Comparison of ENCODE assay signal across 11 mouse cellular contexts in genomic region chr11:22007088-22007780, GRCm38 (mm10). TPM values are rescaled to one million over a fixed set of nuclear protein-coding genes. Genes with fewer than 3 reads are reported as not detected.
DNase-seq lines count a peak whose midpoint lies in the region; ATAC-seq lines count a peak whose summit lies in the region.
"Had no signal": no experiment of that assay in that cellular context is flagged by ENCODE, and none has a peak within 500 bp of the region (broad histone marks: within the 10 kb centered on the region; RNA-seq: fewer than 3 reads in every experiment).

No protein-coding gene starts in this region.

- no peaks in the 10 kb centered on the region for H3K36me3 ChIP-seq in kidney, embryonic 15.5 days
- H3K36me3 ChIP-seq in embryonic facial prominence, embryonic 11.5 days (replicated peaks; ENCODE audit: control insufficient read depth, insufficient read depth, low read depth, low read length): no peaks in the 10 kb centered on the region
- no peaks in the 10 kb centered on the region for H3K36me3 ChIP-seq in limb, embryonic 10.5 days
- no peaks in the 10 kb centered on the region for H3K36me3 ChIP-seq in intestine, embryonic 16.5 days (ENCODE audit: control insufficient read depth, insufficient read depth, low read length)
- H3K36me3 ChIP-seq: neural tube, embryonic 13.5 days had no signal

- no peak overlapping the region for H3K27ac ChIP-seq in kidney, embryonic 15.5 days
- H3K27ac ChIP-seq in embryonic facial prominence, embryonic 11.5 days (replicated peaks; ENCODE audit: low read depth, low read length): no peak overlapping the region
- H3K27ac ChIP-seq in limb, embryonic 10.5 days: no peak overlapping the region
- H3K27ac ChIP-seq in intestine, embryonic 16.5 days (ENCODE audit: low read length): no peak overlapping the region
- H3K27ac ChIP-seq: neural tube, embryonic 13.5 days had no signal

- ATAC-seq in kidney, embryonic 15.5 days (replicated peaks; ENCODE audit: low FRiP score): 0 out of 2 replicates have a peak, but pooled peaks have one; percentile 10
- no peak for ATAC-seq in embryonic facial prominence, embryonic 11.5 days (replicated peaks; ENCODE audit: insufficient number of reproducible peaks, low FRiP score, low TSS enrichment, low read depth)
- ATAC-seq in intestine, embryonic 16.5 days: no peak
- ATAC-seq: Patski had no signal

- no peak overlapping the region for H3K9ac ChIP-seq in kidney, embryonic 15.5 days
- peak overlapping the region; percentile 43; the same call in 1 of the 2 replicates for H3K9ac ChIP-seq in embryonic facial prominence, embryonic 11.5 days (replicated peaks; ENCODE audit: low read length)
- H3K9ac ChIP-seq in intestine, embryonic 16.5 days (ENCODE audit: low read depth, low read length): no peak overlapping the region
- H3K9ac ChIP-seq: neural tube, embryonic 13.5 days had no signal

- H3K4me1 ChIP-seq in kidney, embryonic 15.5 days: peaks cover 30% of the 10 kb centered on the region
- H3K4me1 ChIP-seq in embryonic facial prominence, embryonic 11.5 days (ENCODE audit: control insufficient read depth, insufficient read depth, low read length): peaks cover 3% of the 10 kb centered on the region; the same call in 1 of the 2 replicates
- H3K4me1 ChIP-seq in limb, embryonic 10.5 days: peaks cover 36% of the 10 kb centered on the region
- peaks cover 4% of the 10 kb centered on the region; the same call in 1 of the 2 replicates for H3K4me1 ChIP-seq in intestine, embryonic 16.5 days (ENCODE audit: control insufficient read depth, insufficient read depth, low read length)

- DNase-seq in kidney, adult 18-20 months: no peak
- DNase-seq in ES-CJ7 (ENCODE audit: low read depth, low spot score): peak; percentile 35
- peak; percentile 56 for DNase-seq in embryonic facial prominence, embryonic 11.5 days (ENCODE audit: low spot score)
- peak; percentile 59 for DNase-seq in limb, embryonic 10.5 days (ENCODE audit: low spot score)
- DNase-seq in spleen, postnatal 10 days (ENCODE audit: low spot score in 2 of 2): no peak
- DNase-seq in layer of hippocampus, adult 8-10 months (ENCODE audit: low spot score in 2 of 2): no peak

- H3K9me3 ChIP-seq in kidney, embryonic 15.5 days (replicated peaks): no peaks in the 10 kb centered on the region
- no peaks in the 10 kb centered on the region for H3K9me3 ChIP-seq in embryonic facial prominence, embryonic 11.5 days (replicated peaks; ENCODE audit: control insufficient read depth, low read length)
- no peaks in the 10 kb centered on the region for H3K9me3 ChIP-seq in limb, embryonic 10.5 days (replicated peaks)
- H3K9me3 ChIP-seq in intestine, embryonic 16.5 days (ENCODE audit: control insufficient read depth, low read length): no peaks in the 10 kb centered on the region
- H3K9me3 ChIP-seq: neural tube, embryonic 13.5 days had no signal

- 13% methylated on average over 20 of the region's 20 CpGs for WGBS in kidney, embryonic 15.5 days
- WGBS in embryonic facial prominence, embryonic 11.5 days: under 1% methylated on average over 20 of the region's 20 CpGs
- WGBS in limb, embryonic 10.5 days: under 1% methylated on average over 20 of the region's 20 CpGs
- WGBS in intestine, embryonic 16.5 days: 31% methylated on average over 20 of the region's 20 CpGs

- H3K4me3 ChIP-seq in kidney, embryonic 15.5 days (replicated peaks): no peak overlapping the region
- H3K4me3 ChIP-seq in embryonic facial prominence, embryonic 11.5 days (ENCODE audit: low read depth, low read length): peak overlapping the region; percentile 1; the same call in 1 of the 2 replicates
- peak overlapping the region; percentile 13 for H3K4me3 ChIP-seq in limb, embryonic 10.5 days
- no peak overlapping the region for H3K4me3 ChIP-seq in intestine, embryonic 16.5 days (ENCODE audit: low read length)
- H3K4me3 ChIP-seq: erythroblast, embryonic 14.5 days; neural tube, embryonic 13.5 days had no signal

- H3K4me2 ChIP-seq in kidney, embryonic 15.5 days: no peak overlapping the region
- peak overlapping the region; percentile 22 for H3K4me2 ChIP-seq in embryonic facial prominence, embryonic 11.5 days (ENCODE audit: low read depth, low read length)
- no peak overlapping the region for H3K4me2 ChIP-seq in intestine, embryonic 16.5 days (ENCODE audit: low read depth, low read length)
- H3K4me2 ChIP-seq: neural tube, embryonic 13.5 days had no signal

- H3K27me3 ChIP-seq in kidney, embryonic 15.5 days: peaks cover 82% of the 10 kb centered on the region
- H3K27me3 ChIP-seq in embryonic facial prominence, embryonic 11.5 days (ENCODE audit: control insufficient read depth, insufficient read depth, low read length): peaks cover 36% of the 10 kb centered on the region
- peaks cover 91% of the 10 kb centered on the region for H3K27me3 ChIP-seq in limb, embryonic 10.5 days (ENCODE audit: low read depth, poor library complexity, severe bottlenecking)
- peaks cover 46% of the 10 kb centered on the region for H3K27me3 ChIP-seq in intestine, embryonic 16.5 days (replicated peaks; ENCODE audit: control insufficient read depth, insufficient read depth, low read length)
- H3K27me3 ChIP-seq: Patski had no signal

RNA-seq across cellular contexts. Expression of gene Otx1, which starts 4.5 kb away (rescaled TPM):
- 0.14 TPM in 1 of 2 replicates, not detected in the other for polyA plus RNA-seq in kidney, embryonic 15.5 days (2015; fragmentation: Nextera tagmentation; extraction: Ambion mirVana)
- polyA plus RNA-seq in embryonic facial prominence, embryonic 11.5 days (2014; fragmentation: Nextera tagmentation; extraction: Ambion mirVana): 5.9 and 9.4 TPM in 2 replicates
- 0.14 and 0.15 TPM in 2 replicates for polyA plus RNA-seq in limb, embryonic 10.5 days (2016; fragmentation: Nextera tagmentation; extraction: Ambion mirVana)
- total RNA-seq in layer of hippocampus, adult 8-10 months (2022): 1 to 10 TPM; 2.7 to 5.5 (median 3.5) TPM
- not detected in 2 replicates for polyA plus RNA-seq in intestine, embryonic 16.5 days (2015; fragmentation: Nextera tagmentation; extraction: Ambion mirVana)
- polyA plus RNA-seq: erythroblast, embryonic 14.5 days; neural tube, embryonic 13.5 days had no signal

Comparison
In these comparisons a context has a peak if more than half of its experiments do, and no peak if none do; other contexts are left out.
1. H3K4me3 ChIP-seq: peak in embryonic facial prominence, embryonic 11.5 days (single experiment) and limb, embryonic 10.5 days (single experiment); none in kidney, embryonic 15.5 days (single experiment) and intestine, embryonic 16.5 days (single experiment).
2. DNase-seq: peak in ES-CJ7 (single experiment), embryonic facial prominence, embryonic 11.5 days (single experiment) and limb, embryonic 10.5 days (single experiment); none in kidney, adult 18-20 months (single experiment), spleen, postnatal 10 days (0 of 2) and layer of hippocampus, adult 8-10 months (0 of 2).